Mouse (Mus musculus) thymus, adult 2 months (tissue): ENCODE results near the gene Thap8. TPM values are rescaled to one million over a fixed set of nuclear protein-coding genes. Genes with fewer than 3 reads are reported as not detected.

Experiments
- DNase-seq: peaks from one replicate; pipeline ENCODE4 v3.0.0; 2021
- H3K27ac ChIP-seq: fragments of 200-500 bp; 2 replicates; pipeline ENCODE4 v1.5.1; 2012; ENCODE audit warnings: low read length, control low read depth; ENCODE audit not compliant: control insufficient read depth, insufficient read depth
- H3K27me3 ChIP-seq: fragments of 200-500 bp; 2 replicates; pipeline ENCODE4 v1.6.1; 2012; ENCODE audit warnings: mild to moderate bottlenecking, low read length, moderate library complexity, mixed read lengths; ENCODE audit not compliant: control insufficient read depth, insufficient read depth
- H3K36me3 ChIP-seq: fragments of 200-500 bp; 2 replicates; pipeline ENCODE4 v1.6.1; 2012; ENCODE audit warnings: mild to moderate bottlenecking, low read length, moderate library complexity; ENCODE audit not compliant: control insufficient read depth, insufficient read depth
- H3K4me1 ChIP-seq: fragments of 200-500 bp; replicated peaks from 2 replicates; pipeline ENCODE4 v1.6.1; 2012; ENCODE audit warnings: low read length; ENCODE audit not compliant: control insufficient read depth, insufficient read depth
- H3K4me3 ChIP-seq: fragments of 200-500 bp; 2 replicates; pipeline ENCODE4 v1.5.1; 2012; ENCODE audit warnings: mild to moderate bottlenecking, low read length, control low read depth, moderate library complexity; ENCODE audit not compliant: control insufficient read depth, insufficient read depth
- CTCF ChIP-seq: fragments of 200-500 bp; IDR thresholded peaks from 2 replicates; pipeline ENCODE4 v1.5.1; 2012; ENCODE audit warnings: mild to moderate bottlenecking, control low read depth, low read length, moderate library complexity, borderline replicate concordance; ENCODE audit not compliant: control insufficient read depth, poor library complexity, insufficient read depth; ENCODE audit errors: extremely low read depth
- POLR2A ChIP-seq: fragments of 200-500 bp; IDR thresholded peaks from 2 replicates; pipeline ENCODE4 v1.6.1; 2012; ENCODE audit warnings: mild to moderate bottlenecking, low read length, control low read depth, moderate library complexity; ENCODE audit not compliant: control insufficient read depth, poor library complexity, insufficient read depth; ENCODE audit errors: extremely low read depth
- WGBS: fragments of 180-500 bp; shearing (Covaris S2); methylation state at CpG from one replicate; pipeline ENCODE4 v1.1.7; 2018; 5-methylcytosine and 5-hydroxymethylcytosine counted together
- polyA plus RNA-seq: library from polyadenylated mRNA; depleted of rRNA; stranded (reverse); fragments of >200 nt; gene quantifications from 2 replicates; pipeline ENCODE4 v1.2.3, GENCODE M21; 2012

Gene Thap8
- polyA plus RNA-seq, 1 experiment: 0.26 TPM

DNA sequence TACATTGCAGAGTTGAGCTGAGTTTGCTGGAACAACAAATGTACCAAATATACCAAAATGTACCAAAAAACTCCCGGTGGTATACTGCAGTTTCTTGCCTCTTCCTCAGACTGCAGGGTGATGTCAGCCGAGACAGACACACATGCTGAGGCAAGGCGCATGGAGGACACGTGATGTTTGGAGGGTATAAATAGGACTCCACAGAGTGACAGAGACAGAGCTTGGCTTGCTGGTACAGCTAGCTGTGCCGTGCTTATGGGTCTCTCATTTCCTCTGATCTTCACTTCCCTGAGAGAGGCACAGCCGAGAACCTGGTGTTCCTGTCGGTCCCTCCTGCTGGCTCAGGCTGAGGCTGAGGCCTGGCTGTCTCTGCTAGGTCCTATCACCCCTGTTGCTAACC, 2.8 kb downstream of the Thap8 start:
- 88% methylated on average over 7 of the region's 7 CpGs for WGBS
- Histone ChIP-seq H3K4me3 (no peak overlapping the region), H3K27ac (no peak overlapping the region), H3K36me3 (no peaks in the 10 kb centered on the region), H3K27me3 (no peaks in the 10 kb centered on the region), H3K4me1 (peaks cover 9% of the 10 kb centered on the region)
- DNase-seq: no peak
- TF ChIP-seq POLR2A (no peak), CTCF (no peak)

DNA sequence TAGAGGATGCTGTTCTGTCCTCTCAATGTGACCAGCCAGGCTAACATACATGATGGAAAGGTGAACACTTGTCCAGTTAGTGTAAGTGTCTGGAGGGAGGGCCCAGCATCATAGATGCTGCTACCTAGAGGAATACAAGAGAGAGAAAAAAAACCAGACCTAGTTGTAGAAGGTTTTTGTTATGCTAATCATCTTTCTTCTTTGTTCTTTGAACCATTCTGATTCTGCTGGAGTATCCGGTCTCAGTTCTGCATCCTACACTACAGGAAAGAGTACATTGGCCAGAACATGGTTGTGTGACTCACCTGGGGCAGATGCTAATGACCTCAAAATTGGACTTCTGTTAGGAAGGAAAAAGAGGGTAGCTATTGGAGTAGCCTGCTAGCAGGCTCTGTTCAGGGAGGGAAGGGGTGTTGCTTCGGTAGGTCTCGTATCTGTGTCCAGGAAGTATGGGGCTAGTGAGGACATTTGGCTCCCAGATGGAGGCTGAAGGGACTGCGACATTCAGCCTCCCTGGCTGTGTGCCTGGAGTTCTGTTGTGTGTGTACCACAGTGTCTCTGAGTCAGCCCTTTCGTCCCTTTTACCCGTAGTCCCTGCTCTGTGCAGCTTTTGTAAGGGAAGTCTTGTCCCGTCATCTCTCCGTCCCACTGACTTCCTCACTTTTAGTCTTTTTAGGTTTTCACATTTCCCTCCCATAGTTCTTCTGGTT, 7.0 kb downstream of the Thap8 start:
- Histone ChIP-seq H3K4me3 (no peak overlapping the region), H3K36me3 (no peaks in the 10 kb centered on the region), H3K27me3 (no peaks in the 10 kb centered on the region), H3K27ac (no peak overlapping the region), H3K4me1 (peaks cover 6% of the 10 kb centered on the region)
- TF ChIP-seq POLR2A (no peak), CTCF (no peak)
- 70% methylated on average over 8 of the region's 8 CpGs for WGBS
- no peak for DNase-seq

DNA sequence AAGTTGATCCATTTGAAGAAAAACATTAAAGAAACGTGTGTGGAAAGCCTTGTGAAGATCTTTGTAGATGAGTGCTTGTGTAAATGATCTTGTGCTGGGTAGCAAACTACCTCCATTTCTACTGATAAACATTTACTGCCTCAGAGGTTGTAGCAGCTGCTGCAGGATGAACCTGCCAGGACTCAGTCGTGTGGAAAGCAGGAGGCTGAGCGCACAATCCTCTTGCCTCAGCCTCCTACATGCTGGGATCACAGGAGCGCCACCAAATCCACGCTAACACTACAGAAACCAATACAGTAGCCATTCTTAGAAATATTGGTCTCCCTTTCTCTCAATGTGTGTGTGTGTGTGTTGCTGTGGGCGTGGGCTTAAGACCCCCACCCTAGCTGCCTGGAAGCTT, 8.2 kb downstream of the Thap8 start:
- H3K27ac ChIP-seq: no peak overlapping the region
- no peaks in the 10 kb centered on the region for H3K36me3 ChIP-seq
- no peak for DNase-seq
- TF ChIP-seq POLR2A (no peak), CTCF (no peak)
- no peak overlapping the region for H3K4me3 ChIP-seq
- WGBS: 79% methylated on average over 6 of the region's 6 CpGs
- peaks cover 7% of the 10 kb centered on the region for H3K4me1 ChIP-seq
- H3K27me3 ChIP-seq: no peaks in the 10 kb centered on the region

DNA sequence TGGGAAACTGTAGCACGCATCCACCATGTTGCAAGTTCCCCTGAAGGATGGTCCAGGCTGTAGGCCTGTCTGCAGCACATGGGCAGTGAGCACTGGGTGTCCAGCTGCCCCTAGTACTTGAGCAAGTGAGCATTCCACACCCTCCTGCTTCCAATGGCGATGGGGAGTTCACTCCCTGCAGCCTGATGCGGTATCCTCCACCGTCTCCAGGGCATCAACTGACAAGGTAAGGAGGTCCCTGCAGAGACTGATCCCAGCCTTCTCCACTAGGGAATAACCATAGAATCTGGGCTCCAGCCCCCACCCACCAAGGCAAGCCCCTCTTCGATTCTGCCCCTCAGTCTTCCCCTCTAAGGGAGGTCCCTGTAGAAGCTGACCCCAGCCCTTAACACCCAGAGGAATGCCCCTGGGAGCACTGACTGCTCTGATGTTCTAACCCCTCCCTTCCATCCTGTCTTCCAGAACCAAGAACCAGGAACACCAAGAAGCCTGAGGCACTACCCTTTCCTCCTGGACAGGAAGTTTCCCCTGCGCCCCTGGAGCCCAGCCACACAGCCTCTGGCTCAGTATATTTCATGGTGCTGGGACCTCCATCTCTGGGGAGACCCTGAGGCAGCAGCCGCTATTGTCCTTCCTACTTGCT, 9.3 kb downstream of the Thap8 start:
- Histone ChIP-seq H3K27me3 (no peaks in the 10 kb centered on the region), H3K4me3 (no peak overlapping the region), H3K4me1 (peaks cover 7% of the 10 kb centered on the region), H3K36me3 (no peaks in the 10 kb centered on the region), H3K27ac (no peak overlapping the region)
- DNase-seq: no peak
- 92% methylated on average over 7 of the region's 7 CpGs for WGBS
- no peak for TF ChIP-seq CTCF
- TF ChIP-seq POLR2A: no peak

DNA sequence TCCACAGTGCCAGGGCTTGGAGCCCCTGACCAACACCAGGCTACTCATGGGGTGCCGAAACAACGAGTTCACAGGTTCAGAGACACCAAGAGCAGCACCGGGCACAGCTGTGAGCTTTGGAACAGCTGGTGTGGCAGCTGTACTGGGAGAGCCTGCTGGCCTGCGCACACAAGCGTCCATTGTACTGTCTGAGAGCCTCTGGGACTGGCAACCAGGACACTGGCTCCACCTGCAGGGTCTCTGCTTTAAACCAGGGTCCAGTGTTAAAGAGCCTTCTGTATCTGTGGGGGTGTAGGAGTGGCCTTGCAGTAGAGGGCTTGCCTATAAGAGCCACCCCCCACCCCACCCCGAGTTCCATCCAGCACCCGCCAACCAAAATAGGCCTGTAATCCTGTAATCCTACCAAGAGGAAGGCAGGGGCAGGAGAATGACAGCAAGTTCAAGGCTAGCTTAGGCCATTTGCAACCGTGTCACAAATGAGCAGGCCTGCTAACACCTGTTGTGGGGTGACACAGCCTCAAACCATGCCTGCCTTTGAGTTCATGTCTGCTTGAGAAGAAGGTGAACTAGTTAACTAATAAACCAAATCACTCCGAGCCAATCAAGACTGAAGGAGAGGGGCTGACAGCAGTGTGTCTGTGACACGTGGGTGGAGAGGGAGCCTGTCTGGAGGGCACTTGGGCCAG, 10.0 kb downstream of the Thap8 start:
- 88% methylated on average over 10 of the region's 10 CpGs for WGBS

DNA sequence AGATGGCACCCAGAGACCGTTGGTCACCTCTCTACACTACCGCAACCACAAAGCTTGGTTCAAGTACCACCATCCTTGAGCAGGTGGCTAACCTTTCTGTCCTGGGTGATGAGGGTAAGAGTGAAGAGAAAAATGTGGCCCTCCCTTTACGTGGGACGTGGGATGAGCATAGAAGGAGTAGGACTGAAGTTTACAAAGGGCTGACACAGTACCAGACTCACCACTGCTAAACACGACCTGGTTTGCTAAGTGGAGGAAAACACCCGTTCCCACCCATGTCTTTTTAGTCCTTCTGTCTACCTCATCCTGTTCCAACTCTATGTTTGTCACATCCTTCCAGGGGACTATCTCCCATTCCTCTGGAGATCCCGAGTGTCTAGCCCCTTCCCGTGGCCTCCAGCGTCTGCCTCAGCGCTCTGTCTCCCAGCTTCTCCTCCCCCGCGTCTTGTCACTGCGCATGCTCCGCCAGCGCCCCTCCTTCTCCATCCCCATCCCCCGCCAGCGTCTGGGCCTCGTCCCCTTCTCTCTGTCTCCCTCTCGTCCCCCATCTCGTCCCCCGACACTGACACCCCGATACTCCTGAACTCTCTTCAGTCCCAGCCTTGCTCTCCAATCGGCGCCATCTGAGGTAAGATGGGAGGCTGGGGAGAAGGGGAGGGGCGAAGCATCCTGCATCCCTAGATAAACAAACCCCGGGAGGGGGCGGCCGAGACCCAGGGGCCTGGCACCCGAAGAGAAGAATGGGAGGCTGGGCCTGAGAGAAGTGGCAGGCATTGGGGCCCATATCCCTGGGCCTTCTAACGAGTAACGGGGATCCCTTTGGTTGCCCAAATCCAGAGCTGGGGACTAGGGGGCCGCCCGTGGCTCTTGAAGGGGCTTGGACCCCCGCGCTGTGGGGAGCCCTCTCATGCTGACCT, 11.6 kb downstream of the Thap8 start, which contains the start of gene Clip3:
TSS of gene Clip3 (plus strand) at position 514 of the 917 bp plus-strand sequence.
- Histone ChIP-seq H3K4me3 (peak within 1 kb of the TSS; percentile 35), H3K4me1 (peaks cover 7% of the 10 kb centered on the region), H3K27me3 (no peaks in the 10 kb centered on the region), H3K27ac (no peak within 1 kb of the TSS), H3K36me3 (no peaks in the 10 kb centered on the region)
- WGBS: 20% methylated on average over 35 of the region's 35 CpGs
- TF ChIP-seq CTCF: no peak
- TF ChIP-seq POLR2A: no peak
- DNase-seq: peak; percentile 34

More for the DNA sequence above, 10.0 kb downstream of the Thap8 start:
- peaks cover 7% of the 10 kb centered on the region for H3K4me1 ChIP-seq
- TF ChIP-seq POLR2A (no peak), CTCF (no peak)
- DNase-seq: no peak
- no peak overlapping the region for H3K27ac ChIP-seq
- H3K4me3 ChIP-seq: no peak overlapping the region
- no peaks in the 10 kb centered on the region for H3K36me3 ChIP-seq
- no peaks in the 10 kb centered on the region for H3K27me3 ChIP-seq
